Mouse (Mus musculus): Measurements from ENCODE around the gene Rcbtb1. TPM values are rescaled to one million over a fixed set of nuclear protein-coding genes. Genes with fewer than 3 reads are reported as not detected.
A peak's percentile ranks its signal among the peaks of the same experiment; 100 is the strongest.
"Not testable (repeated sequence)": the region's sequence is repeated elsewhere in the genome, so short reads cannot be mapped to it uniquely, and the experiment has no call there.

Rcbtb1 gene
- total RNA-seq (2017) = 16.5 and 17.3 TPM in 2 replicates

DNA sequence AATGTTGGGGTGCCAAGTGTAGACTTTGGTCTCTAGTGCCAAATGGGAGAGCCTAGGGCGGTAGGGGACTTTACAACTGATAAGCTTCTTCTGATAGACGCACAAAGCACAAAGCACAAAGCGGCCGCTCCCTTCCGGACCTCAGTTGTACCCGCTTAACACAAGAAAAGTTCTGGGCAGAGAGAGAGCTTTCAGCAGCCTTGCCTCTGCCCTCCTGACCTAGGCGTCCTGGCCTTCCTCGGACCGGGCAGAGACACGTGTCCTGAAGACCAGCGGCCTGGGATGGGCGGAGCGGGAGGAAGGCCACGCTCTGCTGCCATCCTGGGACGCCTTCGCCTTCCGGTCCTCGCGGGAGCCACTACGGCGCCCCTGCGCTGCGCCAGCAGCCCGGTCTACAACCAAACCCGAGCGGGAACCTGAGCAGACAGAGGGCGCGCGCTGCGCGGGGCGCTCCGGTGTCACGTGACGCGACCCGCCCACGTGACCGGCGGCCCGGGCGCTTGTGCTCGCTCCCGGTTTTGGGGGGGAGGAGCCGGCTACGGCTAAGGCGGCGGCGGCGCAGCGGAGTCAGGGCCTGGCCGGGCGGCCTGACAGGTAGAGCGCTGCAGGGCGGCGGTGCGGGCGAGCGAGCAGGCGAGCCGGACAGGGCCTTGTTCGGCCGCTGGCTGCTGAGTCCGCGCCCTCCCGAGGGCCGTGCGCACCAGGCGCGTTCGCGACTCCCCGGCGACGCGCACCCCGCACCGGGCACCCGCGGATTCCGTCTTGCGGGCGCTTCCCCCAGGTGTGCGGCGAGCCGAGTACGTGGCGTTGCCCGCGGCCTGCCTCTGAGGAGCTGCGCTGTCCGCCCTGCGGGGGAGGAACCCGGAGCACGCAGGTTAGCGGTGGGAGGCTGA lies at the start of gene Rcbtb1:
Gene Rcbtb1 (plus strand): TSS at position 499 of the 893 bp plus-strand sequence.
- ATAC-seq (replicated peaks; ENCODE audit: low read depth, poor library complexity, severe bottlenecking) = peak; percentile 93

DNA sequence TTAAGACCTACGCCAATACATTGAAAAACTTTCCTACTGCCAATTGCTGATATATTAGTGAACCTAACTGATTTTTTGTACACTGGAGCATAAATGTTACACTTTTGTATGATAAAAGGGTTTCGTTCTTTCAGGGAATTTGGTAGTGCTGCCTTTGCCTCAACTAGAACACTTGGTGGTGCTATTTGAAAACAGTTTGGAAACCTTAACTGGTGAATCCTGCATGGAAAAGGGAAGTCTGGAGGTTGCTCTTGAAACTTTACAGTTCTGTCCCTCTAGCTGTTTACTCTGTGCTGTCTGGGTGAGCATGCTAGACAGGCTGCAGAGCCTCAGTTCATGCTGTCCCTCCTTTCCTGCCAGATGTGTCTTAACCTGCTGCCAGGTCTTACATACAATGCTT lies 45.4 kb upstream of the Rcbtb1 start:
- ATAC-seq (replicated peaks; ENCODE audit: low read depth, poor library complexity, severe bottlenecking) = no peak

DNA sequence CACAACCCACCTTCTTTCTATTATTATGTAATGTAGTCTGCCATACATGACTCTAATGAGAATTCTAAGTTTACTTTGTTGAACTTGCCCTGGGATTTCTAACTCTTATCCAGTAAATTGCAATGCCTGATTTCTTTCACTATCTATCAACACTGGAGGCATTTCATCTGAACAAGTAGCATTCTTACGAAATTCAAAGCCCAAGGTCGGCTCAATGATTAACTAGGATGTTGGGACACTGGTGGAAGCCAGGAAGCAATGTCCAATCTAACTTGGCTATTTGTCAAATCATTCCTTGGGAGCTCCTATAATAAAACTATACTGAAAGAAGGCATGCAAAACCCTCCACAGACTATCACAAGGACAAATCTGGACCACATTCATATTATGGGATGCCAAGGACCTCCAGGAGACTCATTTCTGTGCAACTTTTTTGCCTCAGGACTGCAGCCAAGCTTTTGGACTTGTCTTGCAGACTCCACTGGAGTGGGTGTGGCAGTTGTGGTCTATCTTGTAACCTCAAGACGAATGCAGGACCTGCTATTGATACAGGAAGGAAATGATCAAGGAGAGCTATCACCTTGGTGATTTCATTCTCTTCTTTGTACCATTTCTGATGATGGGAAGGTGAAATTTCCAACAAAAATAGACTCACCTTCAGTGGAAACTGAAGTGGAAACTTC lies 43.9 kb upstream of the Rcbtb1 start:
- no peak for ATAC-seq (replicated peaks; ENCODE audit: low read depth, poor library complexity, severe bottlenecking)

DNA sequence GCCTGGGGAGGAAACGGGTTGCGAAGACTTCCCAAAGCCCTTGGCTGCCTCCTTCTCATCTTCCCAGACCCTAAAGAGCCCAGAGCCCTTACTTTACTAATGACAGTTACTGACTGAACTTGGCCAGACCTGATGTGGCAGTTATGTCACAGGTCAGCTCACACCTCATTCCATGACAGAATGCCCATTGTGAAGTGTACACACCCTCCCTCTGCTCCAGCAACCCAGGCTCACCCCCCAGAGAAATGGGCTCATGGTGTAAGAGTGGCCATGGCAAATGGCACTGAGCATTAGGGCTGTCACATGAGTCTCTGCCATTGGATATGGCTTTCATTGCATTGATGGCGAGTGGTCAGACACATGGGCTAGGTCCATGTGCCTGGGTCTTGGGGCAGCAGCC lies 22.4 kb upstream of the Rcbtb1 start, which contains the start of gene Gm5142:
Gene Gm5142 (minus strand): TSS at position 101 of the 400 bp plus-strand sequence.
- no peak for ATAC-seq (replicated peaks; ENCODE audit: low read depth, poor library complexity, severe bottlenecking)

DNA sequence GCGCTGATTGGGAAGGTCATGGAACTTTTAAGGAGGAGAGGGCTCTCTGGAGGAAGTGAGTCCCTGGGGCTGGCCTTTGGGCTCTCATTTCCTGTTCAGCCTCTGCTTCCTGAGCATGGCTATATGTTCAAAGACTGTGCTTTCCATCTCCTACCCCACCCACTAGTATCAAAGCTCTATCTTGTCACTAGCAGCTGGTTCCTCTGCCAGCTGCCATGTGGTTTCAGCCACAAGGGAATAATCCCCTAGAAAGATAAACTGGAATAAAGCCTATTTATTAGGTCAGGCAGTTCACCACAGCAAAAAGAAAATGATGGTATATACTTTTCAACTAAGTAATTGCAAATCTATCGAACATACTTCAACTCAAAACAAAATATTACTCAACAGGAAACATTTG lies 18.3 kb upstream of the Rcbtb1 start:
- no peak for ATAC-seq (replicated peaks; ENCODE audit: low read depth, poor library complexity, severe bottlenecking)

DNA sequence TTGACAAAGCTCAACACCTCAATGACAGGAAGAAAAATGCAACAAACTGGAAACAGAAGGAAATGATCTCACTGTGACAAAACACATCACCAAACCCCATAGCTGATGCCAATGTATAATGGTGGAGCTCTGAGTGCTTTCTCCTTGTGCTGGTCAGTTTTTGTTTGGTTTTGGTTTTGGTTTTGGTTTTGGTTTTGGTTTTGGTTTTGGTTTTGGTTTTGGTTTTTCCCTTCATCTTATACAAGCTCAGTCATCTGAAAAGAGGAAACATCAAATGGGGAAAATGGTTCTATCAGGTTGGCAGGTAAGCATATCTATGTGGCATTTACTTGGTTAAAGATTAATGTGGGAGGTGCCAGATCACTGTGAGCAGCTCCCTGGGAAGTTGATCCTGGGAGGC lies 15.5 kb upstream of the Rcbtb1 start:
- 0 out of 2 replicates have a peak, but pooled peaks have one; percentile 25 for ATAC-seq (replicated peaks; ENCODE audit: low read depth, poor library complexity, severe bottlenecking)

DNA sequence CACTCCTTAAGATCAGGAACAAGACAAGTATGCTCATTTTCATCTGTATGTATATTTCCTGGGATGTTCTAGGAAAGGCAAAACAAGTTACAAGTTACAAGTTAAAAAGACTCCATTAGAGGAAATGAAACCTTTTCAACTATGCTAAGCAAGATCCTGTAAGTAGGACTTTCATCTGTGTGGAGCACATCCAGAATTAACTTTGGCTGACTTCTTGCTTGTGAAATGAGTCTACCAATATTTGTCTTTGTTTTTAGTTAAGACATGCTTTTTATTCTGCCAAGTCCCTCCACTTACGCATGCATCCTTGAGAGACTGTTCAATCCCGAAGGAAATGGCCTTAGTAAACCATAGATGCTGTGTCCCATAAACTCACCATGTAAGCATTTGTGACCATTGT lies 14.9 kb upstream of the Rcbtb1 start:
- no peak for ATAC-seq (replicated peaks; ENCODE audit: low read depth, poor library complexity, severe bottlenecking)

DNA sequence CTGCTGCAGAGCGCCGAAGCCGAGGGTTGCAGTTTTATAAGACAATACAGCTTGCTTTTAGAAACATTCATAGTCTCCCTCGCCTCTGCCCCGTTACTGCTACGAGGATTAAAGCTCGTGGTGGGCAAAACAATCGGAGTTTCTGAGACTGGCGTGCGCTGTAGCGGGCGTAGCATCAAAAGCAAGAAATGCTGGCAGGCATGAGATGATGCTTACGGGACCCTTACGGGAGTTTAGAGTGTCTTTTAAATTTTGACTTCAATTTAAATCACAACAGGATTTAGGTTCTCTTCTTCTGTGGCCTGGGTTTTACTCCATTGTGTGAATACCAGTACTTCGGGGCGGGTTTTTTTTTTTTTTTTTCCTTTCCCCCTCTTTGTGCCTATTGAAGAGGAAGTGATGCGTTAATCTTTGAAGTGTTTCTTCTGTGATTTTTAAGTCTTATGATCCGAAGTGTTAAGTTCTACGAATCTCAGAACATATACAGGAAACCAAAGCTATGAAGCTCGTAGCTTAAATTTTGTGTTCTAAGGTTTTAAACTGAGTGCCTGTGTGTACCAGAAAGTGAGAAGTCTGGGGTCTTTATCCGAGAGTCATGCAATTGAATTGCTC lies 701 bp downstream of the Rcbtb1 start:
- peak; percentile 15; the same call in 1 of the 2 replicates for ATAC-seq (replicated peaks; ENCODE audit: low read depth, poor library complexity, severe bottlenecking)

DNA sequence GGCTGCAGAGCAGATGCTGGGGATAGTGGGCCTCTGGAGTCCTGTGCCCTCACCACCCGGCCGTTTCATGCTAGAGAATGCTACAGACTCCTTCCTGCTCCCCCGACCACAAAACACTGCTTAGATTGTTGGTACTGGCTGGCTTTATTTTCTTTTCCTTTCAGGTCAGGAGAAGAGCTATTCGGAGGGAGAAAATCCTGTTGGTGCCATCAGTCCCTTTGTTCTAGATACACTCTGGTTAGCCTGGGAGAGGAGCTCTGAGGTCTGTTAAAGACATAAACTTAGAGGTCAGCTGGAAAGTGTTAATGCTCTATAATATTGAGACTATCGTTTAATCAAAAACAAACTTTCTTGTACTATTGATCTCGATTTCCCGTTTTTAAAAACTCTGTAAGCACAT lies 4.5 kb downstream of the Rcbtb1 start:
- no peak for ATAC-seq (replicated peaks; ENCODE audit: low read depth, poor library complexity, severe bottlenecking)

DNA sequence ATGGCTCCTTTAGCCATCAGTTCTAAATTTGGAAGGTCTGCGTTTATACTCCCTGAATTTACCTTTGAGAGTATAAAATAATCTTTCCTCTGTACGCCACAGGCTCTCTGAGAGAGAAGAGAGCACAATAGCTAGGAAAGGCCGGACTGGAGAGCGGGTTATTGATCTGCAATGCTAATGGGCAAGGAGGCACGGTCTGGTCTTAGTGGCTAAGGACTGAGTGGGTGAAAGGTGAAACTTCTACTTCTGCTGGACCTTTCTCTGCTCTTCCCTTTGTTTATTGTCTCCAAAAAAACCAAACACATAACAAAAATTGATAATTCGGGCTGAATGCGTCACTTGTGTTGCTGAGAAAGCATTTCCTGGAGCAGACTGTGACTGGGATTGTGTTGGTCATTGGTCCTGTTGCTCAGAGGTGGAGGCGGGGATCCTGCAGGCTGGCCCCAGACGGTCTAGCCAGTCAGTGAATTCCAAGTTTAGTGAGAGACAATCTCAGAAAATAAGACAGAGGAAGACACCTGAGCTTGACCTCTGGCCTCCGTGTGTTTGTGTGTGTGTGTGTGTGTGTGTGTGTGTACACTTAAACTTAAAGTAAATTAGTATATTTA lies 5.1 kb downstream of the Rcbtb1 start:
- no peak for ATAC-seq (replicated peaks; ENCODE audit: low read depth, poor library complexity, severe bottlenecking)

DNA sequence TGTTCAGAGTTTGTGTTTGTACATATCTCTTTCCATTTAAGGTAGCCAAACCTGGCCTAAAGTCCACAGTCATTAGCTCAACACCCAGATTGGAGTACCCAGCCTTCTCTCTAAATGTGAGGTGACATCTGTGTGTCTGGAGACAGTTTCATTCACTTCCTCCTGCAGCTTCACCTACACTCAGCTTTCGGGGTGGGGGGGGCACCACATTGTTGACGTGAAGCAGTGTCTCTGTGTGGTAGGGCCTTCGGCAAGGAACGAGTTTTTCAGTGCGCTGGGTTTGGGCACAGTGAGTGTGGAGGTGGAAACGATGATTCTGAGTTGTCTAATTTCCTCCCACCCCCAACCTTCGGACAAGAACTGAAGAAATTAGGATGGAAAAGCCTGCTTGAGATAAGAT lies 8.0 kb downstream of the Rcbtb1 start:
- ATAC-seq (replicated peaks; ENCODE audit: low read depth, poor library complexity, severe bottlenecking) = no peak

DNA sequence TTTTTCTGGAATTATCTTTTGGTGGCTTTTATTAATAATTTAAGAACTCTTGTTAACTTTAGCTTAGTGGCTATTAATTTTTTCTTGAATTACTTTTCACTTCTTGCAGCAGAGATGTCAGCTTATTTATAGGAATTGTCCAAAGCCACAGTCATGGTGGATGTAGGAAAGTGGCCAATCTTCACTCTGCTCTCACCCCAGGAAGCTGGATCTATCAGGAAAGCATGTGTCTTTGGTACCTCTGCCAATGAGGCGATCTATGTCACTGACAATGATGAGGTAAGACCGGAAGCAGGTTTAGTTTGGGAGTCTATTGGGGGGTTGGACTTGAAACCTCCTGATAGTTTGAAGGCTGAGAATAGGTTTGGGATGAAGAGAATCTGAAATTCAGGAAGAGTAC lies 8.8 kb downstream of the Rcbtb1 start:
- ATAC-seq (replicated peaks; ENCODE audit: low read depth, poor library complexity, severe bottlenecking) = no peak

DNA sequence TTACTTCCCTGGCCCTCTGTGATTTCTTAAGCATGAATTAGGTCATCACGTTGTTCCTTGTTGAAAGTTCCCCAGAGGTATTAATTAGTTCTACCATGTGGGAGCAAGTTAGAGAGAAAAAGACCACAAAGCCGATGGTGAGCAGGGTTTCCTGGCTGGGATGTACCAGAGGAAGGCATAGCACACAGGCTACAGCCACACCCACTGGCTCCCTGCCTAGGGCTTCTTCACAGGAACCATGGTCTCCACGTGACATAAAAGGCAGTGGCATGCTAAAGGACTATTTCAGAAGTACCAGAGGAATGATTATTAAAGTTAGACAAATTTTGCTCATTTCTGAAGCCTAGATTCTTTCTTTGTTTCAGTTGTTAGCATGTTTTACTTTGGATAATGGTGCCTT lies 18.2 kb downstream of the Rcbtb1 start:
- ATAC-seq (replicated peaks; ENCODE audit: low read depth, poor library complexity, severe bottlenecking) = peak; percentile 54; the same call in 1 of the 2 replicates

DNA sequence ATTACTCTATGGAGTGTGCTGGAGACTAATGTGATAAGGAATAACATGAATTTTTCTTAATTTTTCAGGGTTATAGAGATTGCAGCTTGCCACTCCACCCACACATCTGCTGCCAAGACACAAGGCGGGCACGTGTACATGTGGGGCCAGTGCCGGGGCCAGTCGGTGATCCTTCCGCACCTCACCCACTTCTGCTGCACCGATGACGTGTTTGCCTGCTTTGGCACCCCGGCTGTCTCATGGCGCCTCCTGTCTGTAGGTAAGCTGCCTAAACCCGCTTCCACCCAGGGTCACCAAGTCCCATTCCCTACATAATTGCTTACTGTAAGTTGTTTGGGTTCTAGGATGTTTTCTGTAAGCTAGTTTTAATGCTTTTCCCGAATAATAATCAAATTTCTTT lies 25.2 kb downstream of the Rcbtb1 start:
- ATAC-seq (replicated peaks; ENCODE audit: low read depth, poor library complexity, severe bottlenecking) = no peak

DNA sequence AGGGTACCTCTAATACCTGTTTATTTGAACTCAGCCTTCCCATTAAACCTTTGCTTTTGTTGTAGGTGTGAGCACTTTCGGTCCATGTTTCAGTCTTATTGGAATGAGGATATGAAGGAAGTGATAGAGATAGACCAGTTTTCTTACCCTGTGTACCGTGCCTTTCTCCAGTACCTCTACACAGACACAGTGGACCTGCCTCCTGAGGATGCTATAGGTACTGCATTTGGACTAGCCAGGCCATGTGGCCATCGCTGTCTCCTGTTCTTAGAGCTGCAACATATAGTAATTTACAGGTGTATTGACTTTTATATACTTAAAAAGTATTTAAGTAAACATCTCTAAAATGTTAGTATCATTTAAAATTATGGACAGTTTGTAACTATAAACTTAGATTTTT lies 28.8 kb downstream of the Rcbtb1 start:
- no peak for ATAC-seq (replicated peaks; ENCODE audit: low read depth, poor library complexity, severe bottlenecking)

DNA sequence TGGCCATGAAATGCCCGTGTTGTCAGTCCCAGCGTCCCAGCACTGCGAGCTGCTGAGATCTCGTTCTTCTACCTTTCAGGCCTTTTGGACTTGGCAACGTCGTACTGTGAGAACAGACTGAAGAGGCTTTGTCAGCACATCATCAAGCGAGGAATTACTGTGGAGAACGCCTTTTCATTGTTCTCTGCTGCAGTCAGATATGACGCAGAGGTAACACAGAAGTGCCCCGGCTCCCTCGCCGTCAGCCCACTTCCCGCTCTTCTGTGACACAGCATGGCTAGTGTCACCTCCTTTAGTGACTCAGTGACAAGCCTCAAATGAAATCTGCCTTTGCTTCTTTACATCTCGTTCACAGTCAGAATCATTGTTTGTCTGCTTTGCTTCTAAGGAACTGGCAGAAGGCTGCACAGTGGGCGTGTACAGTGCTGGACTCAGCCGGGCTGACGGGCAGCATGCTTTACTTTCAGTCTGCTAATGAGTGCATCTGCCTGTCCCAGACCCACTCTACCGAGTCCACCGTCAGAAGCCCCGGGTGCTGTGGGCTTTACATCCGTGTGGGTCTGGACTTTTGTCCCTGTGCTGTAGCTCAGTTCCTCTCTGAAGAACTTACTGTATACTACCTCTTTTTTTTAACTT lies 29.4 kb downstream of the Rcbtb1 start:
- no peak for ATAC-seq (replicated peaks; ENCODE audit: low read depth, poor library complexity, severe bottlenecking)

DNA sequence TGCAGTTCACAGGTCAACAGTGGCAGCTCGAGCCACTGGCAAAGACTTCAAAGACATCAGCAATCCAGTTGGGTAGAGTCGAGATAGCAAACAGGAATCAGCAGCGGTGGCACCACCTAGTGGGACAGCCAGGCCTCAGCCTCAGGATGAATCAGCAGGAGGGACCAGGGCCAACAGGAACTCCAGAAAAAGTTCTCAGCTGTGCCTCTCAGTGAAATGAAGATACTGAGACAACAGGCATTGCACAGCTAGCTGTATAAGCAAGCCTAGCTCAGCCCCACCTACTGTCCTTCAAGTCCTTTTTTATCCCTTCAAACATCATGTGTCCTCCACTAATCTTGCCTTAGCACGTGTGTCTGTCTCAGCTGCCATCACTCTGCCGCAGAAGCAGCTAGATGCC lies 31.0 kb downstream of the Rcbtb1 start:
- peak; percentile 83 for ATAC-seq (replicated peaks; ENCODE audit: low read depth, poor library complexity, severe bottlenecking)

DNA sequence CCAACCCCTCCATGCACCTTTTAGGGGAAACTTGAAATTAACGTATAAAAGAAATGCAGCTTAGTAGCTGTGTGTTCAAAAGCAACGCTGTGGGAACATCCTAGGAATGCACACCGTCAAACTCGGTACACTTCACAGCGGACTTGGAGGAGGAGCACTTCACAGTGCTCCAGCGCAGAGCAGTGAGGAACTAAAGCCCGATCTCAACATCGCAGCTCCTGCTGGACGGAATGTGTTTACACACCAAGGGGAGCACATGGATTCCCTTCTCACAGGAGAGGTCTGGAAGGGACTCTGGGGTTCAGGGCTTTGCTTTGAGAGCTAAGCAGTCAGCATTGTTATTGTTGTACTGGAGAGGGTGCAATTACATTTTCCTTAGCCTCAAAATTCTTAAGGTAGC lies 32.6 kb downstream of the Rcbtb1 start:
- ATAC-seq (replicated peaks; ENCODE audit: low read depth, poor library complexity, severe bottlenecking) = no peak

DNA sequence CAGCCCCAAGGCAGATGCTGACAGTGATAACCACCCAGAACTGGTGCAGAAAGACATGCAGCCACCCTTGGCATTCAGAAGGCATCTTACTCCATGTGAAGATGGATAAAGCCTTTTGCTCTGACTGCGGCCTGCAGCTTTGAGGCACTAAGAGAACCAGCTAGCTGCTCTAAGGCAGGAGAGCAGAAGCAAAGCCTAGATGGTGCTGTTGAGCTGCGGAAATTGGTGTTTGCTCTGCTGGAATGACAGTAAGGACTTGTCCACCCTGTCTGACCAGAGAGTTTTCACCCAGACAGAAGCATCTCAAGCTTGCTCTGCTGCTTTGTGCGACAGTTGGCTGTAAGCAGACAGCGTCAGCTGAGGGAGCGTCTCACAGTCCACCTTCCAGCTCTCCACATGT lies 49.3 kb downstream of the Rcbtb1 start:
- not testable (repeated sequence) for ATAC-seq (replicated peaks; ENCODE audit: low read depth, poor library complexity, severe bottlenecking)

DNA sequence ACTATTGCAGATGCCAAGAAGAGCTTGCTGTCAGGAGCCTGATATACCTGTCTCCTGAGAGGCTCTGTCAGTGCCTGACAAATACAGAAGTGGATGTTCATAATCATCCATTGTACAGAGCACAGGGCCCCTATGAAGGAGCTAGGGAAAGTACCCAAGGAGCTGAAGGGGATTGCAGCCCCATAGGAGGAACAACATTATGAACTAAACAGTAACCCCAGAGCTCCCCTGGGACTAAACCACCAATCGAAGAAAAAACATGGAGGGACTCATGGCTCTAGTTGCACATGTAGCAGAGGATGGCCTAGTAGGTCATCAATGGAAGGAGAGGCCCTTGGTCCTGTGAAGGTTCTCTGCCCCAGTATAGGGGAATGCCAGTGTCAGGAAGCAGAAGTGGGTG lies 54.9 kb downstream of the Rcbtb1 start:
- not testable (repeated sequence) for ATAC-seq (replicated peaks; ENCODE audit: low read depth, poor library complexity, severe bottlenecking)
